Mouse (Mus musculus) activated CD4-positive, CD25-positive, alpha-beta regulatory T cell, adult 4 months (primary cell): ENCODE results near the gene Wdr24. TPM values are rescaled to one million over a fixed set of nuclear protein-coding genes. Genes with fewer than 3 reads are reported as not detected.

Experiments
- ATAC-seq: one replicate; pipeline ENCODE4 v1.8.0; 2017
- polyA plus RNA-seq, 2 experiments: library from polyadenylated mRNA; unstranded; fragments of 100-300 nt; shearing (Covaris generic); gene quantifications; one replicate each; pipeline ENCODE4 v1.2.1; 2017

The Wdr24 gene
- polyA plus RNA-seq, 2 experiments from 2014 or later = 11.9 to 17.9 TPM

DNA sequence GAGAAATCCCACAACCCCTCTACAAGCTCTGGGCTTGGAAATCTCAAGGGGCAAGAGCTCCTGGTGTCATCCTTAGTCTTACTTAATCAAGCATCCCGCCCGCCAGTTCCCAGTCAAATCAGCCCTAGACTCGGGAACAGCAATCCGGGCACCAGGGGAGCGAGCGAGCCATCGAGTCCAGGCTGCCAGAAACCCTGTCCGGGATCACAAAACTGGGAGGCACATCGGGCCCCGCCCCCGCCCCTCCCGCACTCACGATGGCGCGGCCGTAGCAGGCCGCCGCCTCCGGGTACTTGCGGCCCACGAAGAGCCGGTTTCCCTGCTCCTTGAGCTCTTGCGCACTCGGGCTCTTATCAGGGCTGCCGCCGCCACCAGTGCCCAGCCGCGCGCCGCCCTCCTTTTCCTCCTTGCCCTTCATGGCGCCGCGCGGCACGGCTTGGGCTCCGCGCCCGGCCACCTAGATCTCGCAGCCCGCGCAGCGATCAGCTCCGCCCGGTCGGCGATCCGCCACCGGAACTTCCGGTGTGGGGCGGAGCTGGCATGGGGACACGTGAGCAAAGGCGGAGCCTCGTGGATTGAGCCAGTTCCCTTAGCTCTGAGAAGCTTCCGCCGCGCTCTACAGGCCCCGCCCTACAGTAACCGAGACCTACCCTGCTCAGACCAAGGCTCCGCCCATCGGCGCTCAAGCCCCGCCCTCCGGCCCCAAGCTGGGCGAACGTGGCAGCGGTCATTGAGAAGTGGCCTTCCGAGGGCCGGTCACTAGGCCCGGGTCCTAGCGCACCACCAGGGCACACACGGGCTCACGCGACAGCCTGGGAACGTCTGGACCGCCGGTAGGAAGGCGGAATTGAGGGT is 9.2 kb downstream of the Wdr24 start:
- ATAC-seq = peak; percentile 95

GRCm38 (mm10) chr17:25833291-25833663 is 9.8 kb downstream of the Wdr24 start, which contains the start of gene Stub1:
TSS of gene Stub1 (minus strand) at chr17:25833404.
- ATAC-seq = no peak

- ATAC-seq = no peak
Measured at GRCm38 (mm10) chr17:25833961-25834594, 10.7 kb downstream of the Wdr24 start.

DNA sequence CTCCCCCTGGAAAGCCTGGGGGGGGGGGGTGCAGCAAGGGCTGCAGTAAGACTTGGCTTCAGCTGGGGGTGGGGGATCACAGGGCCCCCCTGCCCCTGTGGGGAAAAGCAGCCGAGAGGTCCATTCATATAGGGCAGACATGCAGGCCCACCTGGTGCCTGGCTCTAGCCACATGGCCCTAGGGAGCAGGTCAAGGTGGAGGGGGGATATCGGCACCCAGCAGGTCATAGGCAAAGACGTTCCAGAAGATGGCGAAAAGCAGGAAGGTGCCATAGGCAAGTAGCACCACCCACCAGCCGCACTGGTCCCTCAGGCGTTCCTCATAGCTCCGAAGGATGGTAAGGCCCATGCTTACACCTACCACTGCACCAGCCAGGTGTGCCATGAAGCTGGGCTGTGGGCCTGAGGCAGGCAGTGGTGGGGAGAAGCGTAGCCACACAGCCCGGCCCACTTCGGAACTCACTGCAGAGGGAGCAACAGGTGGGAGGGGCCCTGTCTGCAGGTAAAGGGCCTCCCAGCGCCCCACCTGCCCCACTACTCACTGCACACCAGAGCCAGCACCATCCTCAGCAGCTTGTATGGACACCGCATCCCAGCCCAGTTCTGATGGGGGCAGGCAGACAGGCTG is 11.3 kb downstream of the Wdr24 start:
- ATAC-seq = no peak

GRCm38 (mm10) chr17:25835301-25835700 is 11.9 kb downstream of the Wdr24 start:
- no peak for ATAC-seq

DNA sequence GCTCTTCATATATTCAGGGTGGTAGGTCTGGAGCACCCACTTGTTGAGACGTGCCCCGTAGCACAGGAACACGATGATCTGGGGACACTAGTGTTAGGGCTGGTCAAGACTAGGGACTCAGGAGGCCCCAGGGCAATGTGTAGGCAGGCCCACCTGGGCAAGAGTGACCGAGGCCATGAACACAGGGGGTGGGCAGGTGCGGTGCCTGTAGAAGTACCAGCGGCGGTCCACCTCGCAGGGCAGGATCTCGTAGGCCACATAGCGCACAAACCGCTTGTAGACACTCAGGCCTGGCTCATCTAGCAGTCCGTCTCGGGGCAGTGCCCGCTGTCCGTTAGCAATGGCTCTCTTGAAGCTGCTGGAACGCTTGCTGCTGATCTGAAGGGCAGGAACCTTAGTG is 12.4 kb downstream of the Wdr24 start:
- ATAC-seq = no peak

GRCm38 (mm10) chr17:25836397-25837075 is 13.1 kb downstream of the Wdr24 start:
- ATAC-seq = no peak

GRCm38 (mm10) chr17:25837076-25837410 is 13.6 kb downstream of the Wdr24 start, which contains the start of gene Rhbdl1:
TSS of gene Rhbdl1 (minus strand) at chr17:25837295.
- no peak for ATAC-seq

GRCm38 (mm10) chr17:25837533-25837932 is 14.1 kb downstream of the Wdr24 start:
- ATAC-seq = no peak

DNA sequence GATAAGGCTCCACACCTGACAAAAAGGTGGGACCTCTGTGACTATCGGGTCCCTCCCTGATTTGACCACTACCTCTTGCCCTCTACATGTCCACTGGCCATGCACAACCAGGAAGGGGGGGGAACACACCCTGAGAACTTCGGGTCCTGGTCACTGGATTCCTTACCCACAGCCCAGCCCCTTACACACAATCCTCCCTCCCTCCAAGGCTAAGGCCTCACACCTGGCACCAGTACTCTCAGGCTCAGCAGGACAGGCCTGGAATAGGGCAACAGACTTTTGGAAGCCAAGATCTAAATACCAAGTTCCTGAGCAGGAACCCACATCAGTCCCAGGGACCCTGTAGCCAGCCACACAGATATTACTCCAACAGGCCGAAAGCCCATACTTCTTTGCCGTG is 15.5 kb downstream of the Wdr24 start:
- no peak for ATAC-seq

- ATAC-seq = no peak
Measured at GRCm38 (mm10) chr17:25839455-25840235, 16.2 kb downstream of the Wdr24 start.

DNA sequence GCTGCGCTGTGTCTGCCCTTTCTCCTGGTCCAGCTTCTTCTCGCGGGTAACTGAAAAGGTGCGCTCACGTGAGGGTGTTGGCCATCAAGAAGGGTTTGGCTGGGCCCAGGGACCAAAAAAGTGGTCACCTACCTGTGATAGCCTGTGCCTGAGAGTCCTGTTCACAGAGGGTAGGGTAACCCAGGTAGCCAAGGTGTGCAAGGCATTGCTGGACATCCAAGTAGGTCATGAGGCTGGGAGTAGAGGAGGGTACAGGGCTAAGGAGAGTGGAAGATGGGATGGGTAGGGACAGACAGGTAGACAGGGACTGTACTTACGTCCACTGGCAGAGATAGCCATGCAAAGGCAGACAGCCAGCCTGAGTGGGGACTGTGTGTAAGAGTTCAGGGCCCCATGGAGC is 17.1 kb downstream of the Wdr24 start:
- no peak for ATAC-seq

DNA sequence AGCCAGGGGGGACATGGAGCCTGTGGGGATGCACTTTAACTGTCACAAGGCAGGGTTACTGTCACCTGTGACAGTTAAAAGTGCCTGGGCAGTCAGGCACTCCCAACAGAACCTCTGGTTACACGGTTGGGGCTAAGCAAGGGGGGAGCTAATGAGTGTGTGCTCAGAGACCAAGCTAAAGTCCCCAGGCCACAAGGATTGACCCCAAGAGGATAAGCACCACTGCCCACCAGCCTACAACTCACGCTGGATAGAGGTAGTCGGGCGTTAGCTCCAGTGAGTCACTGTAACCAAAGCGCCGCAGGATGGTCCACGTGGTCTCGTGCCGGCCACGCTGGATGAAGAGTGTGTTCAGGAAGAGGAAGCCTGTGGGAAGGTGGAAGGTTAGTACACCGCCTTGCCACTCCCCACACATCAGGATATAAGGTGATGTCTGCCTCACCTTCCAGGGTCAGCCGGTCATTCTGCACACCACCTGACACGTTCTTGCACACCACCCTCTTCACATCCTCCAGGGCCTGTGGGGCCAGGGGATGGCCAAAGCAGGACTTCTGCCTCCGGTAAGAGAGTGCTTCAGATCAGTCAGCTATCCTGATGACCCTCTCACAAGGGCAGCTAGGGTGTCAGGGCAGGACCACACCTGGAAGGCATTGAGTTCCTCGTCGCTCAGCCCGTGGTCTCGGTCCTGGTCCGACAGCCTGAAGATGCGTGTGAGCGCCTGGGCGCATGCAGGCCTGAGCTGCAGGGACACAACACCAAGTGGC is 17.9 kb downstream of the Wdr24 start, which contains the start of gene Gm20683:
Gene Gm20683 (minus strand): TSS at position 647 of the 764 bp plus-strand sequence.
- ATAC-seq = no peak

GRCm38 (mm10) chr17:25842509-25842908 is 19.1 kb downstream of the Wdr24 start:
- ATAC-seq = no peak

- no peak for ATAC-seq
Measured at GRCm38 (mm10) chr17:25843122-25843521, 19.7 kb downstream of the Wdr24 start.

DNA sequence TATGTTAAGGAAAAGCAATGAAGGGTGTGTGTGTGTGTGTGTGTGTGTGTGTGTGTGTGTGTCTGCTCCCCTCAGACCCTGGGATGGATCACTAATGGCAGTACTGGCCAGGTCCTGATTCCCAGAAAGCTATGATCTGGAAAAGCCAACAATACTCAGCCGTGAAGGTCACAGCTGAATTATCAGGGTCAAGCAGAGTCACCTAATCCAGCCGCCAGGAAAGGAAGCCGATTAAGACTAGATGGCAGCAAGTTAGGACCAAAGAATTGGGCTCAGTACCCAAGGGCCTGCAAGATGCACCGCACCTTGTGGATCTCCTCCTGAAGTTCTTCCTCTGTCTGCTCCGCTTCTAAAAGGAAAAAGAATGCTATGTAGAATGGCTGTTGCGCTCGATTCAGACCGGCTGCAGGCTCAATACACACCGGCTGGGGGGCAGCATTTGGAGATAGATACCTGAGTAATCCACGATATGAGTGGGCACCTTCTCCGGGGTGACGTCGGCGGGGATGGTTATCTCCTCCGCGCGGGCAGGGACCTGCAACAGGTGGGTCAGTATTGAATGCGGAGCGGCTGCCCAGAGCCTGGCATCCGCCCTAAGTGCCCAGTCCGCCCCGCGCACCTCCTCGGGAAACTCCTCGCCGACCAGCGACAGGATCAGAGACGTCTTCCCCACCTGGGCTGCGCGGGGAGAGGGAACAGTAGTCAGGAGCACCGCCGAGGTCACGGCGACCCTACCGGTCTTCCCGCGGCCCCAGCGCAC is 20.4 kb downstream of the Wdr24 start:
- ATAC-seq = peak; percentile 6

DNA sequence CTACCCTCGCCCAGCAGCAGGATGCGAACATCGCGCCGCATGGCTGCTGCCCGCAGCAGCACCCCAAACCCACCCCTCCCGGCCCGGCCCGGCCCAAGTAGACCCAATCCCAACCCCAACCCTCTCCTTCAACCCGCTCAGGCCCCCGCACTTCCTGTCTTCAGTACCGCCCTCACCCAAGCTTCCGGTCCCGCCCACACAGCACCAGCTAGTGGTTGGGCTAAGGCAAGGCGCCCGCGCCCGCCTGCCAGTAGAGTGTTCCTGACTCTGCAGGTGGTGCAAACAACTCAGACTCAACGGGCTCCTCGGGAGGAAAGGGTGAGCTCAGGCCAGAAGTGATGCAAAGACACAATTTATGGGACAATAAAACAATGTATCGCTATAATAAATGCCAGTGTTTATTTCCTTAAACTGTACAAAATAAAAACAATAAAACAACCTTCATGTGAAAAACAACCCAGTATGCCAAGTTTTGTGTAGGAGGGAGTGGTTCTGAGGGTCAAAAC is 21.0 kb downstream of the Wdr24 start, which contains the start of gene Rhot2:
Gene Rhot2 (minus strand): TSS at position 456 of the 506 bp plus-strand sequence.
- peak; percentile 100 for ATAC-seq

DNA sequence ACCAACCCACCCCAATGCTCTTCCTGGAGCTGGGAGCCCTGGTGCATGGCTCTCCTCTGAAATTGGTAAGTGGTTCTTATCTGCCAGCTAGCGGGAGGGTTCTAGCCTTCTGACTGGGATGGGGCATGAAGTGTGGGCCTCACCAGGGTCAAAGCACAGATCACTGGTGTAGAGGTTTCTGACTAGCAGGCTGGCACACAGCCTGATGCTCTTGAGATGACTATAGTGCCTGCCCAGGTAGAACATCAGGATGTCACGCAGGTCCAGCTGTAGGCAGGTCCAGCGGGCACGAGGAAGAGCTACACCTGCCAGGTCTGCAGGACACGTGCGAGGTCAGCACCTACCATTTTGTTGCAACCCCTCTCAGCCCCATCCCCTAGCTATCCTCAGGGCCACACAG is 36.8 kb downstream of the Wdr24 start:
- ATAC-seq = no peak

GRCm38 (mm10) chr17:25860832-25861703 is 37.6 kb downstream of the Wdr24 start, which contains the start of gene Wdr90:
TSS of gene Wdr90 (minus strand) at chr17:25861501.
- ATAC-seq = peak; percentile 99
